Mouse (Mus musculus): ENCODE data around the gene Pick1. TPM values are rescaled to one million over a fixed set of nuclear protein-coding genes. Genes with fewer than 3 reads are reported as not detected.
A peak's percentile ranks its signal among the peaks of the same experiment; 100 is the strongest.

Pick1 gene
- total RNA-seq (2021), result 10 to 100 TPM; 55.7 to 57.8 TPM
- long read RNA-seq, experiment 1, transcript Pick1-201 (13 exons, 1,977 nt), result major isoform, 18 of 31 reads
- long read RNA-seq, experiment 1, partial matches to known transcripts, result 2 of 31 reads
- long read RNA-seq, experiment 1, other reads (novel, unspliced or antisense), result 9 of 31 reads
- long read RNA-seq, experiment 2, transcript Pick1-201 (13 exons, 1,977 nt), result major isoform, 8 of 30 reads
- long read RNA-seq, experiment 2, partial matches to known transcripts, result 0 of 30 reads
- long read RNA-seq, experiment 2, other reads (novel, unspliced or antisense), result 18 of 30 reads

- TF ChIP-seq CTCF (IDR thresholded peaks at IDR 0.05), result no peak; the same call in 1 of the 2 replicates
- intact Hi-C loops (cut with DNase I), result loop anchor here (10.0 kb wide), 1 partner anchor 426 kb away; the partner anchor contains the start of genes Cby1 and Fam227a
- peak; percentile 82 to 90 for DNase-seq (ENCODE audit: extremely low spot score in 1 of 2, low spot score in 2 of 2)
- Histone ChIP-seq H3K4me3 (peak within 1 kb of the TSS; percentile 58), H3K27ac (peak within 1 kb of the TSS; percentile 98)
Observed at GRCm38 (mm10) chr15:79229058-79229821, at the start of gene Pick1, which contains the start of gene Gm49486. TSS of gene Pick1 (plus strand) at chr15:79229173. TSS of gene Gm49486 (plus strand) at chr15:79229391.

GRCm38 (mm10) chr15:79185213-79185612, 43.8 kb upstream of the Pick1 start:
- no peak for DNase-seq (ENCODE audit: extremely low spot score in 1 of 2, low spot score in 2 of 2)

GRCm38 (mm10) chr15:79187819-79188218, 41.2 kb upstream of the Pick1 start:
- H3K4me3 ChIP-seq, result no peak overlapping the region
- TF ChIP-seq CTCF (IDR thresholded peaks at IDR 0.05), result no peak
- intact Hi-C loops (cut with DNase I), result no loop called here
- DNase-seq (ENCODE audit: extremely low spot score in 1 of 2, low spot score in 2 of 2), result no peak
- no peak overlapping the region for H3K27ac ChIP-seq

More at GRCm38 (mm10) chr15:79185213-79185612, 43.8 kb upstream of the Pick1 start:
- Histone ChIP-seq H3K27ac (no peak overlapping the region), H3K4me3 (no peak overlapping the region)
- TF ChIP-seq CTCF (IDR thresholded peaks at IDR 0.05), result no peak
- intact Hi-C loops (cut with DNase I), result no loop called here

GRCm38 (mm10) chr15:79191426-79191825, 37.5 kb upstream of the Pick1 start:
- TF ChIP-seq CTCF (IDR thresholded peaks at IDR 0.05), result peak; percentile 9
- intact Hi-C loops (cut with DNase I), result no loop called here
- DNase-seq (ENCODE audit: extremely low spot score in 1 of 2, low spot score in 2 of 2), result no peak
- Histone ChIP-seq H3K27ac (no peak overlapping the region), H3K4me3 (no peak overlapping the region)

- TF ChIP-seq CTCF (IDR thresholded peaks at IDR 0.05), result no peak
- Histone ChIP-seq H3K27ac (peak overlapping the region; percentile 69), H3K4me3 (no peak overlapping the region)
- DNase-seq (ENCODE audit: extremely low spot score in 1 of 2, low spot score in 2 of 2), result no peak
- intact Hi-C loops (cut with DNase I), result no loop called here
Observed at GRCm38 (mm10) chr15:79192450-79192849, 36.5 kb upstream of the Pick1 start.

GRCm38 (mm10) chr15:79192885-79193845, 35.8 kb upstream of the Pick1 start:
- H3K4me3 ChIP-seq, result 0 out of 2 replicates have a peak overlapping the region, but pooled peaks have one; percentile 7
- intact Hi-C loops (cut with DNase I), result no loop called here
- peak overlapping the region; percentile 73 for H3K27ac ChIP-seq
- TF ChIP-seq CTCF (IDR thresholded peaks at IDR 0.05), result no peak
- peak; percentile 24 to 47 for DNase-seq (ENCODE audit: extremely low spot score in 1 of 2, low spot score in 2 of 2)

- DNase-seq (ENCODE audit: extremely low spot score in 1 of 2, low spot score in 2 of 2), result no peak
- Histone ChIP-seq H3K27ac (peak overlapping the region; percentile 73), H3K4me3 (no peak overlapping the region)
- intact Hi-C loops (cut with DNase I), result no loop called here
- TF ChIP-seq CTCF (IDR thresholded peaks at IDR 0.05), result no peak
Observed at GRCm38 (mm10) chr15:79194048-79194447, 34.9 kb upstream of the Pick1 start.

- Histone ChIP-seq H3K27ac (peak overlapping the region; percentile 73; the same call in 1 of the 2 replicates), H3K4me3 (no peak overlapping the region)
- no peak for DNase-seq (ENCODE audit: extremely low spot score in 1 of 2, low spot score in 2 of 2)
- intact Hi-C loops (cut with DNase I), result no loop called here
- TF ChIP-seq CTCF (IDR thresholded peaks at IDR 0.05), result no peak
Observed at GRCm38 (mm10) chr15:79194946-79195345, 34.0 kb upstream of the Pick1 start.

GRCm38 (mm10) chr15:79195492-79195891, 33.5 kb upstream of the Pick1 start:
- intact Hi-C loops (cut with DNase I), result no loop called here
- Histone ChIP-seq H3K27ac (no peak overlapping the region; the same call in 1 of the 2 replicates), H3K4me3 (no peak overlapping the region)
- no peak for DNase-seq (ENCODE audit: extremely low spot score in 1 of 2, low spot score in 2 of 2)
- no peak for TF ChIP-seq CTCF (IDR thresholded peaks at IDR 0.05)

GRCm38 (mm10) chr15:79199390-79199976, 29.5 kb upstream of the Pick1 start:
- no peak for DNase-seq (ENCODE audit: extremely low spot score in 1 of 2, low spot score in 2 of 2)
- Histone ChIP-seq H3K27ac (no peak overlapping the region), H3K4me3 (no peak overlapping the region)
- TF ChIP-seq CTCF (IDR thresholded peaks at IDR 0.05), result no peak
- intact Hi-C loops (cut with DNase I), result no loop called here
